Mouse (Mus musculus) c-Kit-positive CD71-positive TER-119-negative erythroid progenitor cells, embryonic 14.5 days (primary cell): ENCODE measurements around the gene Rerg.

Experiments used
- DNase-seq: peaks from one replicate; pipeline ENCODE4 v3.0.0-alpha.2; 2013; ENCODE audit warnings: low read depth

Gene Rerg

DNA sequence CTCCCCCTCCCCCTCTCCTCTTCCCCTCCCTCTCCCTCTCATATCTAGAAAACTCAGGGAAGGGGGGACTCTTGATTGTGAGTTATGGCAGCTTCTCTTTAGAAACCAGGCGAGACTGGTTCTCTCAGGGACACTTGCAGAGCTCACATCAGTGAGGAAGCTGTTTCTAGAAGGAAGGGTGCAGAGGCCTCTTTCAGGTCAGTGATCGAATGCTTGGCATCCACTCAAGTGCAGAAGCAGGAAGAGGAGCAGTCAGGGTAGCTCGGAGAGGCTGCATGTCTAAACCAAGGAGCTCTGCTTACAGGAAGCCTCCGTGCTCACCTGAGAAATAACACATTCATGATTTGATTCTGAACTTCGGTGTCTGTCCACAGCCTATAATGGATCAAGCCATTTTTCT lies 159.1 kb downstream of the Rerg start:
- no peak for DNase-seq
